Mouse (Mus musculus) lung, embryonic 16.5 days (tissue): ENCODE measurements around the gene Lats2. TPM values are rescaled to one million over a fixed set of nuclear protein-coding genes. Genes with fewer than 3 reads are reported as not detected.
"Not testable (repeated sequence)": the region's sequence is repeated elsewhere in the genome, so short reads cannot be mapped to it uniquely, and the experiment has no call there.

Source experiments
- ATAC-seq: fragments of 200-750 bp; cut with Nextera tagmentation; 2 replicates; pipeline ENCODE4 v1.8.0; 2017; ENCODE audit warnings: low read depth, mild to moderate bottlenecking, moderate library complexity
- H3K27ac ChIP-seq: fragments of 300-500 bp; sonication (generic); 2 replicates; pipeline ENCODE4 v1.5.1; 2014; ENCODE audit warnings: mild to moderate bottlenecking, control low read depth, low read length
- H3K27me3 ChIP-seq: fragments of 300-500 bp; sonication (generic); 2 replicates; pipeline ENCODE4 v1.6.1; 2014; ENCODE audit warnings: low read depth, low read length, mixed read lengths; ENCODE audit not compliant: control insufficient read depth, insufficient read depth
- H3K36me3 ChIP-seq: fragments of 300-500 bp; sonication (generic); 2 replicates; pipeline ENCODE4 v1.6.1; 2014; ENCODE audit warnings: low read length; ENCODE audit not compliant: control insufficient read depth, insufficient read depth
- H3K4me1 ChIP-seq: fragments of 300-500 bp; sonication (generic); replicated peaks from 2 replicates; pipeline ENCODE4 v1.6.1; 2014; ENCODE audit warnings: low read length, mixed read lengths; ENCODE audit not compliant: control insufficient read depth, insufficient read depth
- H3K4me2 ChIP-seq: fragments of 300-500 bp; sonication (generic); 2 replicates; pipeline ENCODE4 v1.6.1; 2014; ENCODE audit warnings: low read depth, low read length, control low read depth
- H3K4me3 ChIP-seq: fragments of 300-500 bp; sonication (generic); 2 replicates; pipeline ENCODE4 v1.5.1; 2014; ENCODE audit warnings: mild to moderate bottlenecking, low read length, control low read depth
- H3K9ac ChIP-seq: fragments of 300-500 bp; sonication (generic); 2 replicates; pipeline ENCODE4 v1.6.1; 2014; ENCODE audit warnings: low read length, control low read depth
- H3K9me3 ChIP-seq: fragments of 300-500 bp; sonication (generic); 2 replicates; pipeline ENCODE4 v1.6.1; 2016; ENCODE audit warnings: low read length; ENCODE audit not compliant: control insufficient read depth
- WGBS: fragments of 180-500 bp; shearing (Covaris S2); extraction: QIAGEN DNeasy Blood & Tissue Kit; methylation state at CpG from one replicate; pipeline ENCODE4 v1.1.7; 2014; 5-methylcytosine and 5-hydroxymethylcytosine counted together
- polyA plus RNA-seq: library from polyadenylated mRNA; unstranded; fragments of >200 nt; fragmentation: Nextera tagmentation; extraction: Ambion mirVana; gene quantifications from 2 replicates; pipeline ENCODE4 v1.2.1, GENCODE M21; 2015

Lats2 gene
- polyA plus RNA-seq, 1 experiment from 2014 or later = 25.9 TPM

- 21% methylated on average over 1 of the region's 1 CpGs for WGBS
- Histone ChIP-seq H3K27ac (no peak overlapping the region), H3K9ac (no peak overlapping the region), H3K9me3 (no peaks in the 10 kb centered on the region), H3K36me3 (no peaks in the 10 kb centered on the region), H3K4me2 (no peak overlapping the region), H3K4me3 (no peak overlapping the region), H3K27me3 (no peaks in the 10 kb centered on the region), H3K4me1 (no peaks in the 10 kb centered on the region)
- ATAC-seq = 0 out of 2 replicates have a peak, but pooled peaks have one; percentile 7
These were observed 78.7 kb downstream of the Lats2 start for GRCm38 (mm10) chr14:57679523-57679922.

DNA sequence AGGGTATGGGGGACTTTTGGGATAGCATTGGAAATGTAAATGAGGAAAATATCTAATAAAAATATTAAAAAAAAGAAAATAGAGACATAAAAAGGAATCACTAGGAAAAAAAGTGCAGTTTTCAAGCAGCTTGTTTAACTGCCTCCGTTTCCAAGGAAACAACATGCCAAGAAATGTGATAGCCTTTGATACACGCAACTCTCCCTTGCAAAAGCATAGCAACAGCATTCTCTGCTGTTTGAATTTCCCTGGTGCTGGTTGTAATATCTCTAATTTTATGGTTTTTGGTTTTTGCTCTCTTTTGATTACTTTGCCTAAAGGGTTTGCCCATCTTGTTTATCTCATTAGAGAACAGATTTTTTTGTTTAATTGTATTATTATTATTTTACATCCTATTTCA, 82.7 kb downstream of the Lats2 start:
- H3K4me3 ChIP-seq = no peak overlapping the region
- ATAC-seq = no peak
- H3K27ac ChIP-seq = no peak overlapping the region
- no peaks in the 10 kb centered on the region for H3K4me1 ChIP-seq
- H3K27me3 ChIP-seq = no peaks in the 10 kb centered on the region
- WGBS = 41% methylated on average over 2 of the region's 2 CpGs
- H3K4me2 ChIP-seq = no peak overlapping the region
- H3K9me3 ChIP-seq = no peaks in the 10 kb centered on the region
- no peak overlapping the region for H3K9ac ChIP-seq
- no peaks in the 10 kb centered on the region for H3K36me3 ChIP-seq

GRCm38 (mm10) chr14:57665628-57665950, 92.6 kb downstream of the Lats2 start:
- WGBS = 5% methylated on average over 10 of the region's 10 CpGs
- no peak for ATAC-seq
- Histone ChIP-seq H3K4me3 (peak overlapping the region; percentile 68), H3K27ac (peak overlapping the region; percentile 92), H3K9ac (peak overlapping the region; percentile 92), H3K4me2 (peak overlapping the region; percentile 68), H3K9me3 (no peaks in the 10 kb centered on the region), H3K27me3 (no peaks in the 10 kb centered on the region), H3K36me3 (no peaks in the 10 kb centered on the region), H3K4me1 (peaks cover 12% of the 10 kb centered on the region)

GRCm38 (mm10) chr14:57664822-57665627, 93.2 kb downstream of the Lats2 start, which contains the start of gene Xpo4:
Gene Xpo4 (minus strand): TSS chr14:57665430.
- ATAC-seq = peak; percentile 96
- H3K4me1 ChIP-seq = peaks cover 12% of the 10 kb centered on the region
- peak within 1 kb of the TSS; percentile 92 for H3K9ac ChIP-seq
- H3K4me3 ChIP-seq = peak within 1 kb of the TSS; percentile 68
- WGBS = under 1% methylated on average over 79 of the region's 80 CpGs
- peak within 1 kb of the TSS; percentile 68 for H3K4me2 ChIP-seq
- no peaks in the 10 kb centered on the region for H3K27me3 ChIP-seq
- no peaks in the 10 kb centered on the region for H3K36me3 ChIP-seq
- H3K27ac ChIP-seq = peak within 1 kb of the TSS; percentile 92
- no peaks in the 10 kb centered on the region for H3K9me3 ChIP-seq

GRCm38 (mm10) chr14:57664311-57664821, 93.8 kb downstream of the Lats2 start:
- WGBS = 0% methylated on average over 19 of the region's 19 CpGs
- Histone ChIP-seq H3K36me3 (no peaks in the 10 kb centered on the region), H3K4me1 (peaks cover 12% of the 10 kb centered on the region), H3K27ac (peak overlapping the region; percentile 92), H3K9me3 (no peaks in the 10 kb centered on the region), H3K9ac (peak overlapping the region; percentile 92), H3K4me3 (peak overlapping the region; percentile 68), H3K27me3 (no peaks in the 10 kb centered on the region), H3K4me2 (peak overlapping the region; percentile 68)
- ATAC-seq = peak; percentile 67

DNA sequence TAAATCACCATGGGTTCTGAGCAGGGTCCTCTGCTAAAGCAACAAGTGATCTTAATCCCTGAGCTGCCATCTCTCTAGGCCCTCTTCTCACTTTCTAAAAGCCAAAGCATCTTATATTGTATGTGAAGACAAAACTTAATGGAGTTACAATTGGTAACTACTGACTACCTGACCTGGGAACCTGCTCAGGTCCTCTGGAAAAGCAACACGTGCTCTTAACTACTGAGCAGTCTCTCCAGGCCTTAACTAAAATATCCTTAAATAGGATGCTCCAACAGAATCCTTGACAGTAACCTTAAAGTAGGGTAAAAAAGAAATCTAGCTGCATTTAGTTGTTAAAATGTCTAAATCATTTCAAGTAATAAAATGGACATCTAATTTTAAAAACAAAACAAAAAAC, 94.6 kb downstream of the Lats2 start:
- WGBS = 17% methylated on average over 1 of the region's 1 CpGs
- Histone ChIP-seq H3K4me3 (peak overlapping the region; percentile 68), H3K27me3 (no peaks in the 10 kb centered on the region), H3K9ac (peak overlapping the region; percentile 44), H3K9me3 (no peaks in the 10 kb centered on the region), H3K36me3 (no peaks in the 10 kb centered on the region), H3K4me1 (peaks cover 12% of the 10 kb centered on the region), H3K4me2 (peak overlapping the region; percentile 68), H3K27ac (no peak overlapping the region)
- ATAC-seq = no peak

- ATAC-seq = no peak
- Histone ChIP-seq H3K27ac (no peak overlapping the region), H3K27me3 (no peaks in the 10 kb centered on the region), H3K36me3 (no peaks in the 10 kb centered on the region), H3K9ac (no peak overlapping the region), H3K4me1 (no peaks in the 10 kb centered on the region; the same call in 1 of the 2 replicates), H3K9me3 (no peaks in the 10 kb centered on the region), H3K4me2 (no peak overlapping the region), H3K4me3 (no peak overlapping the region)
- WGBS = 93% methylated on average over 4 of the region's 4 CpGs
These were observed 99.9 kb downstream of the Lats2 start for GRCm38 (mm10) chr14:57658301-57658700.

- Histone ChIP-seq H3K9me3 (no peaks in the 10 kb centered on the region), H3K9ac (no peak overlapping the region), H3K4me3 (no peak overlapping the region), H3K27me3 (no peaks in the 10 kb centered on the region), H3K27ac (no peak overlapping the region), H3K4me2 (no peak overlapping the region), H3K36me3 (no peaks in the 10 kb centered on the region), H3K4me1 (no peaks in the 10 kb centered on the region)
- ATAC-seq = no peak
- WGBS = 90% methylated on average over 2 of the region's 2 CpGs
These were observed 100.7 kb downstream of the Lats2 start for GRCm38 (mm10) chr14:57657500-57657899.

GRCm38 (mm10) chr14:57656519-57656918, 101.7 kb downstream of the Lats2 start:
- ATAC-seq = not testable (repeated sequence)

More at GRCm38 (mm10) chr14:57656519-57656918, 101.7 kb downstream of the Lats2 start:
- not testable (repeated sequence) for H3K27ac ChIP-seq, H3K4me2 ChIP-seq, H3K9me3 ChIP-seq, H3K36me3 ChIP-seq, H3K4me1 ChIP-seq, H3K4me3 ChIP-seq, H3K9ac ChIP-seq, H3K27me3 ChIP-seq
- WGBS = 96% methylated on average over 3 of the region's 3 CpGs
